In the genomic region with DNA sequence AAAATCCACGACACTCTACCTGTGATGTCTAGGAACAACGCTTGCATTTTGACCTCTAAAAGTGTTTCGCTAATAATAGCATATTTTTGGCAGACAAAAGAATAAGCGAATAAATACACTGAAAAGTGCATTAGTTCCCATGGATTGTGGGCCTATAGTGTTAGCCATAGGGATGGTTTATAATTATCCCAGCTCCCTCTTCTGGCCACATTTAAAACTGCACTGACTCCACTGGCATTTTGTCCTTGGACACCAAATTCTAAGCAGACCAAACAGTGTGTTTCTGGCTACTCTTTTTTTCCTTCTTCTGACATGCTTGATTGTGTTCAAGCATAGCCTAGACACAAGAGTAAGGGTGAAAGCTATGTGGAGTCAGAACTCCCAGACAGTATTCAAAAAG, we compare ENCODE assay signal across 8 mouse cellular contexts.
DNase-seq lines count a peak whose midpoint lies in the region; ATAC-seq lines count a peak whose summit lies in the region.

No protein-coding gene starts in this region.

- H3K4me2 ChIP-seq in limb, embryonic 11.5 days (ENCODE audit: low read depth, severe bottlenecking) = no peak overlapping the region
- H3K4me2 ChIP-seq in forebrain, embryonic 12.5 days = no peak overlapping the region
- H3K4me2 ChIP-seq in hindbrain, embryonic 15.5 days = no peak overlapping the region

- H3K4me3 ChIP-seq in limb, embryonic 11.5 days (ENCODE audit: low read depth, low read length) = no peak overlapping the region
- no peak overlapping the region for H3K4me3 ChIP-seq in limb, embryonic 10.5 days
- no peak overlapping the region for H3K4me3 ChIP-seq in forebrain, embryonic 12.5 days (replicated peaks)
- no peak overlapping the region for H3K4me3 ChIP-seq in hindbrain, embryonic 15.5 days

- H3K36me3 ChIP-seq in limb, embryonic 11.5 days (ENCODE audit: control insufficient read depth, insufficient read depth, low read length) = no peaks in the 10 kb centered on the region
- no peaks in the 10 kb centered on the region for H3K36me3 ChIP-seq in limb, embryonic 10.5 days
- no peaks in the 10 kb centered on the region for H3K36me3 ChIP-seq in forebrain, embryonic 12.5 days (replicated peaks)
- no peaks in the 10 kb centered on the region for H3K36me3 ChIP-seq in hindbrain, embryonic 15.5 days

- no peaks in the 10 kb centered on the region for H3K4me1 ChIP-seq in limb, embryonic 11.5 days (ENCODE audit: control insufficient read depth, insufficient read depth, low read length)
- no peaks in the 10 kb centered on the region for H3K4me1 ChIP-seq in limb, embryonic 10.5 days
- H3K4me1 ChIP-seq in forebrain, embryonic 12.5 days = no peaks in the 10 kb centered on the region
- H3K4me1 ChIP-seq in hindbrain, embryonic 15.5 days (replicated peaks) = no peaks in the 10 kb centered on the region

- H3K27ac ChIP-seq in limb, embryonic 11.5 days (replicated peaks; ENCODE audit: low read depth, low read length) = no peak overlapping the region
- no peak overlapping the region for H3K27ac ChIP-seq in limb, embryonic 10.5 days
- no peak overlapping the region for H3K27ac ChIP-seq in forebrain, embryonic 12.5 days
- H3K27ac ChIP-seq in hindbrain, embryonic 15.5 days (replicated peaks) = no peak overlapping the region

- no peaks in the 10 kb centered on the region for H3K27me3 ChIP-seq in limb, embryonic 11.5 days (ENCODE audit: control insufficient read depth, insufficient read depth, low read length)
- H3K27me3 ChIP-seq in limb, embryonic 10.5 days (ENCODE audit: low read depth, poor library complexity, severe bottlenecking) = no peaks in the 10 kb centered on the region
- H3K27me3 ChIP-seq in forebrain, embryonic 12.5 days = no peaks in the 10 kb centered on the region
- no peaks in the 10 kb centered on the region for H3K27me3 ChIP-seq in hindbrain, embryonic 15.5 days

- no peaks in the 10 kb centered on the region for H3K9me3 ChIP-seq in limb, embryonic 11.5 days (ENCODE audit: control insufficient read depth, low read length)
- no peaks in the 10 kb centered on the region for H3K9me3 ChIP-seq in limb, embryonic 10.5 days (replicated peaks)
- H3K9me3 ChIP-seq in forebrain, embryonic 12.5 days = no peaks in the 10 kb centered on the region
- no peaks in the 10 kb centered on the region for H3K9me3 ChIP-seq in hindbrain, embryonic 15.5 days

- 58% methylated on average over 4 of the region's 4 CpGs for WGBS in limb, embryonic 11.5 days
- WGBS in limb, embryonic 10.5 days = 61% methylated on average over 4 of the region's 4 CpGs
- 53% methylated on average over 4 of the region's 4 CpGs for WGBS in forebrain, embryonic 12.5 days
- WGBS in hindbrain, embryonic 15.5 days = 53% methylated on average over 4 of the region's 4 CpGs

- DNase-seq in limb, embryonic 11.5 days (ENCODE audit: low spot score) = peak; percentile 55
- DNase-seq in limb, embryonic 10.5 days (ENCODE audit: low spot score) = no peak
- DNase-seq in brain, adult 2 months (ENCODE audit: low read depth, low spot score) = peak; percentile 66
- DNase-seq in left cerebral cortex, postnatal 10 days (ENCODE audit: extremely low spot score in 1 of 2, low spot score in 2 of 2) = peak; percentile 32 to 45
- peak; percentile 48 for DNase-seq in ovary, postnatal 14 days (ENCODE audit: low spot score)
- no peak for DNase-seq in spleen, adult 12 weeks (ENCODE audit: low spot score)

- no peak overlapping the region for H3K9ac ChIP-seq in limb, embryonic 11.5 days (ENCODE audit: low read length)
- no peak overlapping the region for H3K9ac ChIP-seq in forebrain, embryonic 12.5 days
- H3K9ac ChIP-seq in hindbrain, embryonic 15.5 days = no peak overlapping the region

- ATAC-seq in limb, embryonic 11.5 days (ENCODE audit: insufficient number of reproducible peaks, low FRiP score, low TSS enrichment, low read depth) = no peak
- ATAC-seq in forebrain, embryonic 12.5 days (ENCODE audit: low FRiP score) = peak; percentile 77
- ATAC-seq in hindbrain, embryonic 15.5 days (ENCODE audit: low FRiP score, low read depth) = peak; percentile 56

- intact Hi-C loops in left cerebral cortex, postnatal 10 days (cut with DNase I) = loop anchor here (5.0 to 10.0 kb wide), 2 partner anchors 315 to 547 kb away; no protein-coding TSS in a partner anchor

Comparison
In these comparisons a context has a peak if more than half of its experiments do, and no peak if none do; other contexts are left out.
1. DNase-seq: peak in limb, embryonic 11.5 days (single experiment), brain, adult 2 months (single experiment), left cerebral cortex, postnatal 10 days (2 of 2) and ovary, postnatal 14 days (single experiment); none in limb, embryonic 10.5 days (single experiment) and spleen, adult 12 weeks (single experiment).